Mouse (Mus musculus) heart, postnatal 0 days (tissue): ENCODE measurements around the gene Fntb.

ENCODE experiments used
- CTCF ChIP-seq: IDR thresholded peaks from 2 replicates; pipeline ENCODE4 v1.5.1; 2016; ENCODE audit warnings: antibody characterized with exemption, control low read depth, low read depth
- EP300 ChIP-seq: IDR thresholded peaks from 2 replicates; pipeline ENCODE4 v1.6.1; 2016; ENCODE audit warnings: antibody characterized with exemption, low read depth

DNA sequence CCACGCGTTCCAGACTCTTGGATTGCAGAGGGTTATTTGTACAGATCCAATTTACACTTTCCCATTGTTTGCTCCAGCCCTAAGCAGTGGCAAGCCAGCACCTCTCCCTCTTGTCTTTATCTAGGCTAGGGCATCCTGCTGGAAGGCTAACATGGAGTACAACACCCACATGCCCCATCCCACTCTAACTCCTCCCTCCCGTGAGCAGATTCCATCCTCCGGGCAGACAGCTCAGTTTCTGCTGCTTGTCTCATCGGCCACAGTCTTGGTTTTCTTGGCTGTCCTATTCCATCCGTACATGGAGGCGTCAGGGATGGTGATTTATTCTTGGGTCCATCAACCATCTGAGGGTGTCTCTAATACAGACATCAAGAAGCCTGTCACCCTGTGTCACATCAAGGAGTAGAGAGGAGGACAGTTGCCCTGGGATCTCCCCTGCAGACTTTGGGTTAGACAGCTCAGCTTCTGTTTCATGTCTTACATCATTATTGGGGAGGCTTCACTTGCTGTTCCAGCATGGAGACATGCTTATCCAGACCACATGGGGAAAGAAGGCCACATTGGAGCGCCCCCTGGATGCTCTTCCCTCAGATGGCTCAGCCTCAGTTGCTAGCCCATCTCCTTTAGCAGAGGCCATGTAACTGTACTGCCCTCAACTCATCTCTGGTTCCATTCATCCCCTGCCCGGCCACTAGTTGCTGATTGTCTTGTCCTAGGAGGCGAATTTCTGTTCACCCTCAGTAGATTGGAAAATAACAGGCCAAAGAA is 129.6 kb downstream of the Fntb start:
- TF ChIP-seq CTCF = no peak
- TF ChIP-seq EP300 = no peak
